Mouse (Mus musculus) erythroblast, adult 5-6 weeks (primary cell): Measurements from ENCODE around the gene Sigirr. TPM values are rescaled to one million over a fixed set of nuclear protein-coding genes. Genes with fewer than 3 reads are reported as not detected.

Experiments
- total RNA-seq, 2 experiments: library from RNA; stranded (forward) in 1 of 2; stranded (reverse) in 1 of 2; fragments of 150-400 nt in 1 of 2; fragments of 200-764, 138-1000 nt in 1 of 2; gene quantifications; 2 replicates each; pipeline versions ENCODE4 v1.2.3 to v1.2.4; 2015 to 2017; ENCODE audit warnings: low replicate concordance in 2 of 2

Sigirr gene
- total RNA-seq, 2 experiments from 2014 or later, result 4.2 to 4.4 TPM

Other genes starting within 250 kb of the Sigirr start
Only the 30 nearest of the 32 such genes appear.
- gene Bet1l, start 243.0 kb downstream of the Sigirr start, total RNA-seq (2015; ENCODE audit: low replicate concordance), result 10.4 and 14.8 TPM in 2 replicates
- 17.3 and 19.5 TPM in 2 replicates for gene Bet1l, start 243.0 kb downstream of the Sigirr start, total RNA-seq (2017; ENCODE audit: low replicate concordance)
- gene Psmd13, start 218.6 kb downstream of the Sigirr start, total RNA-seq (2015; ENCODE audit: low replicate concordance), result 13.1 and 37.0 TPM in 2 replicates
- gene Psmd13, start 218.6 kb downstream of the Sigirr start, total RNA-seq (2017; ENCODE audit: low replicate concordance), result 56.0 and 77.4 TPM in 2 replicates
- 1.9 and 12.1 TPM in 2 replicates for gene Sirt3, start 218.3 kb downstream of the Sigirr start, total RNA-seq (2015; ENCODE audit: low replicate concordance)
- gene Sirt3, start 218.3 kb downstream of the Sigirr start, total RNA-seq (2017; ENCODE audit: low replicate concordance), result 1.4 and 2.1 TPM in 2 replicates
- not detected in 2 replicates for gene Cox8b, start 200.1 kb downstream of the Sigirr start, total RNA-seq (2015; ENCODE audit: low replicate concordance)
- gene Cox8b, start 200.1 kb downstream of the Sigirr start, total RNA-seq (2017; ENCODE audit: low replicate concordance), result not detected in 2 replicates
- gene Nlrp6, start 179.7 kb downstream of the Sigirr start, total RNA-seq (2015; ENCODE audit: low replicate concordance), result not detected in 2 replicates
- not detected in 2 replicates for gene Nlrp6, start 179.7 kb downstream of the Sigirr start, total RNA-seq (2017; ENCODE audit: low replicate concordance)
- gene Pgghg, start 159.2 kb downstream of the Sigirr start, total RNA-seq (2015; ENCODE audit: low replicate concordance), result 0.38 and 3.8 TPM in 2 replicates
- 1.5 and 3.3 TPM in 2 replicates for gene Pgghg, start 159.2 kb downstream of the Sigirr start, total RNA-seq (2017; ENCODE audit: low replicate concordance)
- not detected in 2 replicates for gene Ifitm5, start 150.3 kb downstream of the Sigirr start, total RNA-seq (2015; ENCODE audit: low replicate concordance)
- 1.5 TPM in 1 of 2 replicates, not detected in the other for gene Ifitm5, start 150.3 kb downstream of the Sigirr start, total RNA-seq (2017; ENCODE audit: low replicate concordance)
- gene Gm45717, start 144.6 kb downstream of the Sigirr start, total RNA-seq (2015; ENCODE audit: low replicate concordance), result not detected in 2 replicates
- not detected in 2 replicates for gene Gm45717, start 144.6 kb downstream of the Sigirr start, total RNA-seq (2017; ENCODE audit: low replicate concordance)
- 133 and 151 TPM in 2 replicates for gene Ifitm2, start 144.6 kb downstream of the Sigirr start, total RNA-seq (2015; ENCODE audit: low replicate concordance)
- 41.4 and 47.4 TPM in 2 replicates for gene Ifitm2, start 144.6 kb downstream of the Sigirr start, total RNA-seq (2017; ENCODE audit: low replicate concordance)
- 31.8 and 47.3 TPM in 2 replicates for gene Ifitm1, start 133.4 kb downstream of the Sigirr start, total RNA-seq (2015; ENCODE audit: low replicate concordance)
- gene Ifitm1, start 133.4 kb downstream of the Sigirr start, total RNA-seq (2017; ENCODE audit: low replicate concordance), result 0.70 and 11.8 TPM in 2 replicates
- 186 and 267 TPM in 2 replicates for gene Ifitm3, start 89.8 kb downstream of the Sigirr start, total RNA-seq (2015; ENCODE audit: low replicate concordance)
- gene Ifitm3, start 89.8 kb downstream of the Sigirr start, total RNA-seq (2017; ENCODE audit: low replicate concordance), result 78.8 and 112 TPM in 2 replicates
- 336 and 380 TPM in 2 replicates for gene Ifitm6, start 82.6 kb downstream of the Sigirr start, total RNA-seq (2015; ENCODE audit: low replicate concordance)
- gene Ifitm6, start 82.6 kb downstream of the Sigirr start, total RNA-seq (2017; ENCODE audit: low replicate concordance), result 99.4 and 179 TPM in 2 replicates
- gene Gm17387, start 71.4 kb downstream of the Sigirr start, total RNA-seq (2015; ENCODE audit: low replicate concordance), result not detected in 2 replicates
- not detected in 2 replicates for gene Gm17387, start 71.4 kb downstream of the Sigirr start, total RNA-seq (2017; ENCODE audit: low replicate concordance)
- gene B4galnt4, start 39.5 kb downstream of the Sigirr start, total RNA-seq (2015; ENCODE audit: low replicate concordance), result 0.84 TPM in 1 of 2 replicates, not detected in the other
- gene B4galnt4, start 39.5 kb downstream of the Sigirr start, total RNA-seq (2017; ENCODE audit: low replicate concordance), result not detected in 2 replicates
- gene Pkp3, start 22.4 kb downstream of the Sigirr start, total RNA-seq (2015; ENCODE audit: low replicate concordance), result not detected in 2 replicates
- gene Pkp3, start 22.4 kb downstream of the Sigirr start, total RNA-seq (2017; ENCODE audit: low replicate concordance), result not detected in 2 replicates
- not detected in 2 replicates for gene Ano9, start 17.2 kb upstream of the Sigirr start, total RNA-seq (2015; ENCODE audit: low replicate concordance)
- gene Ano9, start 17.2 kb upstream of the Sigirr start, total RNA-seq (2017; ENCODE audit: low replicate concordance), result not detected in 2 replicates
- 123 and 158 TPM in 2 replicates for gene Ptdss2, start 21.8 kb upstream of the Sigirr start, total RNA-seq (2015; ENCODE audit: low replicate concordance)
- 153 and 164 TPM in 2 replicates for gene Ptdss2, start 21.8 kb upstream of the Sigirr start, total RNA-seq (2017; ENCODE audit: low replicate concordance)
- gene Rnh1, start 72.3 kb upstream of the Sigirr start, total RNA-seq (2015; ENCODE audit: low replicate concordance), result 11.9 and 13.8 TPM in 2 replicates
- gene Rnh1, start 72.3 kb upstream of the Sigirr start, total RNA-seq (2017; ENCODE audit: low replicate concordance), result 15.1 and 15.7 TPM in 2 replicates
- gene Hras, start 93.4 kb upstream of the Sigirr start, total RNA-seq (2015; ENCODE audit: low replicate concordance), result 3.8 and 24.9 TPM in 2 replicates
- 11.4 and 20.8 TPM in 2 replicates for gene Hras, start 93.4 kb upstream of the Sigirr start, total RNA-seq (2017; ENCODE audit: low replicate concordance)
- gene Lrrc56, start 93.6 kb upstream of the Sigirr start, total RNA-seq (2015; ENCODE audit: low replicate concordance), result 2.1 TPM in 1 of 2 replicates, not detected in the other
- gene Lrrc56, start 93.6 kb upstream of the Sigirr start, total RNA-seq (2017; ENCODE audit: low replicate concordance), result 0.94 and 1.8 TPM in 2 replicates
- gene Lmntd2, start 113.5 kb upstream of the Sigirr start, total RNA-seq (2015; ENCODE audit: low replicate concordance), result not detected in 2 replicates
- 0.17 and 1.7 TPM in 2 replicates for gene Lmntd2, start 113.5 kb upstream of the Sigirr start, total RNA-seq (2017; ENCODE audit: low replicate concordance)
- gene Rassf7, start 115.3 kb upstream of the Sigirr start, total RNA-seq (2015; ENCODE audit: low replicate concordance), result 1.7 and 6.0 TPM in 2 replicates
- 3.9 and 12.2 TPM in 2 replicates for gene Rassf7, start 115.3 kb upstream of the Sigirr start, total RNA-seq (2017; ENCODE audit: low replicate concordance)
- 24.9 and 30.0 TPM in 2 replicates for gene Phrf1, start 128.2 kb upstream of the Sigirr start, total RNA-seq (2015; ENCODE audit: low replicate concordance)
- 25.5 and 32.8 TPM in 2 replicates for gene Phrf1, start 128.2 kb upstream of the Sigirr start, total RNA-seq (2017; ENCODE audit: low replicate concordance)
- 49.5 and 73.8 TPM in 2 replicates for gene Irf7, start 165.9 kb upstream of the Sigirr start, total RNA-seq (2015; ENCODE audit: low replicate concordance)
- 78.0 and 88.9 TPM in 2 replicates for gene Irf7, start 165.9 kb upstream of the Sigirr start, total RNA-seq (2017; ENCODE audit: low replicate concordance)
- not detected in 2 replicates for gene Cdhr5, start 176.2 kb upstream of the Sigirr start, total RNA-seq (2015; ENCODE audit: low replicate concordance)
- gene Cdhr5, start 176.2 kb upstream of the Sigirr start, total RNA-seq (2017; ENCODE audit: low replicate concordance), result not detected in 2 replicates
- gene Sct, start 178.6 kb upstream of the Sigirr start, total RNA-seq (2015; ENCODE audit: low replicate concordance), result not detected in 2 replicates
- not detected in 2 replicates for gene Sct, start 178.6 kb upstream of the Sigirr start, total RNA-seq (2017; ENCODE audit: low replicate concordance)
- not detected in 2 replicates for gene Drd4, start 191.4 kb upstream of the Sigirr start, total RNA-seq (2015; ENCODE audit: low replicate concordance)
- not detected in 2 replicates for gene Drd4, start 191.4 kb upstream of the Sigirr start, total RNA-seq (2017; ENCODE audit: low replicate concordance)
- gene Deaf1, start 227.1 kb upstream of the Sigirr start, total RNA-seq (2015; ENCODE audit: low replicate concordance), result 9.4 and 18.3 TPM in 2 replicates
- 14.1 and 16.0 TPM in 2 replicates for gene Deaf1, start 227.1 kb upstream of the Sigirr start, total RNA-seq (2017; ENCODE audit: low replicate concordance)
- 6.5 and 8.4 TPM in 2 replicates for gene Tmem80, start 227.2 kb upstream of the Sigirr start, total RNA-seq (2015; ENCODE audit: low replicate concordance)
- 10.5 and 12.9 TPM in 2 replicates for gene Tmem80, start 227.2 kb upstream of the Sigirr start, total RNA-seq (2017; ENCODE audit: low replicate concordance)
- not detected in 2 replicates for gene Eps8l2, start 238.3 kb upstream of the Sigirr start, total RNA-seq (2015; ENCODE audit: low replicate concordance)
- not detected in 2 replicates for gene Eps8l2, start 238.3 kb upstream of the Sigirr start, total RNA-seq (2017; ENCODE audit: low replicate concordance)